Mouse (Mus musculus) embryonic fibroblast, embryonic 13.5 days (primary cell): Measurements from ENCODE around the gene Pea15a. TPM values are rescaled to one million over a fixed set of nuclear protein-coding genes. Genes with fewer than 3 reads are reported as not detected.

Experiments
- H3K27ac ChIP-seq: 2 replicates; pipeline ENCODE4 v1.5.1; 2012; ENCODE audit warnings: low read length, control low read depth, inconsistent platforms; ENCODE audit not compliant: insufficient read depth
- H3K4me1 ChIP-seq: 2 replicates; pipeline ENCODE4 v1.6.1; 2011; ENCODE audit warnings: low read length; ENCODE audit not compliant: control insufficient read depth, insufficient read depth
- H3K4me3 ChIP-seq: 2 replicates; pipeline ENCODE4 v1.5.1; 2011; ENCODE audit warnings: mild to moderate bottlenecking, control low read depth, low read length; ENCODE audit not compliant: insufficient read depth
- CTCF ChIP-seq: IDR thresholded peaks from 2 replicates; pipeline ENCODE4 v1.5.1; 2011; ENCODE audit warnings: mild to moderate bottlenecking, control low read depth, low read length, moderate library complexity, borderline replicate concordance; ENCODE audit not compliant: insufficient read depth
- POLR2A ChIP-seq: IDR thresholded peaks from 2 replicates; pipeline ENCODE4 v1.6.1; 2011; ENCODE audit warnings: low read depth, mild to moderate bottlenecking, control low read depth, low read length, moderate library complexity
- polyA plus RNA-seq: library from polyadenylated mRNA; stranded (reverse); fragments of >200 nt; gene quantifications from 2 replicates; pipeline ENCODE4 v1.2.4, GENCODE M21; 2011; ENCODE audit warnings: low read depth; ENCODE audit not compliant: missing spikeins, insufficient read length

Pea15a gene
- polyA plus RNA-seq, 1 experiment: 140 TPM

- TF ChIP-seq POLR2A: no peak
- TF ChIP-seq CTCF: no peak
- Histone ChIP-seq H3K4me1 (no peaks in the 10 kb centered on the region), H3K4me3 (no peak overlapping the region), H3K27ac (no peak overlapping the region)
Measured at GRCm38 (mm10) chr1:172181777-172182176, 24.8 kb downstream of the Pea15a start.

DNA sequence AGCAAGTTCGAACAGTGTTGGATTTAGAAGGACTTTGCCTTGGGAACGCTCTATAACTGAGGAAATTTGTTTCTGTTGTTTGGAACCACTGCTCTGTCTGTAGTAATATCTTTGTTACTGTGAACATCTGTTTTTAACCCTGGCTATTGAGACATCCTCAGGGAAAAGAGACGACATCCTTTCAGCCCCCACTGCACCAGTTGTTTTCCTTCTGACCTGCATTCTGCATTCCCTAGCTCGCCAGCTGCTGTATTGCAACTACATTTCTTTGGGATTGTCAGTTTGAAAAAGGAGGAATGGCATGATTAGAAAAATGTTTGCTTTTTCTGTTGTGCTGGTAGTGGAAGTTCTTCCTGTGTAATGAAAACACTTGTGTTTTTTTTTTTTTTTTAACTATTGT lies 25.7 kb downstream of the Pea15a start:
- H3K27ac ChIP-seq: no peak overlapping the region
- no peaks in the 10 kb centered on the region for H3K4me1 ChIP-seq
- no peak for TF ChIP-seq POLR2A
- no peak for TF ChIP-seq CTCF
- H3K4me3 ChIP-seq: no peak overlapping the region

GRCm38 (mm10) chr1:172179102-172179501 lies 27.5 kb downstream of the Pea15a start:
- no peaks in the 10 kb centered on the region for H3K4me1 ChIP-seq
- TF ChIP-seq CTCF (no peak), POLR2A (no peak)
- no peak overlapping the region for H3K4me3 ChIP-seq
- H3K27ac ChIP-seq: no peak overlapping the region

DNA sequence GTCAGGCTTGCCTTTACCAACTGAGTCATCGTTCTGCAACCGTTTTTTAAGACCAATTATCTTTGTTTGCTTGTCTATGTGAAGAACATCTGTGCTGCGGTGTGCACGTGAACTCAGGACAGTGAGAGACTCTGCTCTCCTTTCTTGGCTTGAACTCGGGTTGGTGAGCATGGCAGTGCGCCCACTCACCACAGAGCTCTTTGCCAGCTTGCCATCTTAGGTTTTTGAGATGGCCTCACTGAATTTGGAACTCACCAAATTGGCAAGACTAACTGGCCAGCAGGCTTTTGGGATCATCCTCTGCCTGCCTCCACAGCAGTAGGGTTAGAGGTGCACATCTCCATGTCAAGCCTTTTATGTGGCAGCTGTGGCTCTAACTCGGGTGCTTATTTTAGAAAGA lies 28.8 kb downstream of the Pea15a start:
- Histone ChIP-seq H3K4me3 (no peak overlapping the region), H3K4me1 (no peaks in the 10 kb centered on the region), H3K27ac (no peak overlapping the region)
- TF ChIP-seq CTCF (no peak), POLR2A (no peak)

GRCm38 (mm10) chr1:172173181-172173580 lies 33.4 kb downstream of the Pea15a start:
- Histone ChIP-seq H3K4me3 (no peak overlapping the region), H3K4me1 (no peaks in the 10 kb centered on the region), H3K27ac (no peak overlapping the region)
- no peak for TF ChIP-seq POLR2A
- TF ChIP-seq CTCF: no peak

DNA sequence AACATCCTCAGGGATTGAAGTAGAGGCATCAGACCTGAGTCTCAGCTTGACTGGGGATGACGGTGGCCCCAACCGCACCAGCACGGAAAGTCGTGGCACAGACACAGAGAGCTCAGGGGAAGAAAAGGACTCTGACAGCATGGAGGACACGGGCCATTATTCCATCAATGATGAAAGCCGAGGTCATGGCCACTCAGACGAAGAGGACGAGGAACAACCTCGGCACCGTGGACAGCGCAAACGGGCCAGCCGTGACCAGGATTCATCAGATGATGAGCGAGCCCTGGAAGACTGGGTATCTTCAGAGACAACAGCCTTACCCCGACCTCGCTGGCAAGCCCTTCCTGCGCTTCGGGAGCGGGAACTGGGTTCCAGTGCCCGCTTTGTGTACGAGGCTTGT lies 34.2 kb downstream of the Pea15a start:
- H3K4me3 ChIP-seq: no peak overlapping the region
- TF ChIP-seq POLR2A: no peak
- no peak for TF ChIP-seq CTCF
- H3K4me1 ChIP-seq: no peaks in the 10 kb centered on the region
- H3K27ac ChIP-seq: no peak overlapping the region

- H3K4me3 ChIP-seq: no peak overlapping the region
- no peak overlapping the region for H3K27ac ChIP-seq
- TF ChIP-seq CTCF (no peak), POLR2A (no peak)
- H3K4me1 ChIP-seq: no peaks in the 10 kb centered on the region
Measured at GRCm38 (mm10) chr1:172169809-172170208, 36.8 kb downstream of the Pea15a start.

- H3K27ac ChIP-seq: no peak overlapping the region
- TF ChIP-seq POLR2A: no peak
- TF ChIP-seq CTCF: no peak
- no peaks in the 10 kb centered on the region for H3K4me1 ChIP-seq
- H3K4me3 ChIP-seq: no peak overlapping the region
Measured at GRCm38 (mm10) chr1:172167911-172168310, 38.7 kb downstream of the Pea15a start.

DNA sequence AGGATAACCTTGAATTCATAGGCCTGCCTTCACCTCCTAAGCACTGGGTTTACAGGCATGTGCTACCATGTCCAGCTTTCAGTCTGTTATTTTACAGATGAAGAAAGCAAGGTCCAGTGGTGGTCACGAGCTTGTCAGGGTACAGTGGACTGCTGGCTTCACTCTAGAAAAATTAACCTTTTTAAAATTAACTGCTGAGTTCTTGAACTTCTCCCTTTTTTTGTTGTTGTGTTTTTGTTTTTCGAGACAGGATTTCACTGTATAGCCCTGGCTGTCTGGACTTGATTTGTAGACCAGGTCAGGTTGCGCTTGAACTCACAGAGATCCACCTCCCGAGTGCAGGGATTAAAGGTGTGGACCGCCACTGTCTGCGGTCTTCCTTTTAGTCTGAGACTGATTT lies 43.6 kb downstream of the Pea15a start:
- no peaks in the 10 kb centered on the region for H3K4me1 ChIP-seq
- no peak overlapping the region for H3K4me3 ChIP-seq
- TF ChIP-seq CTCF: no peak
- no peak for TF ChIP-seq POLR2A
- H3K27ac ChIP-seq: no peak overlapping the region

DNA sequence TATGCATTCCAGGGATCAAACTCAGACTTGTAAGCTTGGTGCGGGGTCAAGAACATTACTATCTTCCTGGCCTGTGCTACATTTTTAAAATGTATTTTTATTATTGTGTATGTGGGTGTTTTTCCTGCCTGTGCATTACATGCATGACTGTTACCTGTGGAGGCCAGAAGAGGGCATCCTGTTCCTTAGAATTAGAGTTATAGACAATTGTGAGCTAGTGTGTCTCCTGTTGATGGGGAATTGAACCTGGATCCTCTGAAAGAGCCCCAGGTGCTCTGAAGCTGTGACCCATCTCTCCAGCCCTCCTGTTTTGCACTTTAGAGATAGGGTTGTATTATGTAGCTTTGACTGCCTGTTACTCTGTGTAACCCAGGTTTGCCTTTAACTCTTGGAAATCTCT lies 44.6 kb downstream of the Pea15a start:
- no peak overlapping the region for H3K27ac ChIP-seq
- TF ChIP-seq POLR2A: no peak
- TF ChIP-seq CTCF: no peak
- H3K4me3 ChIP-seq: no peak overlapping the region

GRCm38 (mm10) chr1:172160508-172160907 lies 46.1 kb downstream of the Pea15a start:
- no peaks in the 10 kb centered on the region for H3K4me1 ChIP-seq
- no peak overlapping the region for H3K27ac ChIP-seq
- TF ChIP-seq CTCF (no peak), POLR2A (no peak)
- H3K4me3 ChIP-seq: no peak overlapping the region

More for the DNA sequence above, 44.6 kb downstream of the Pea15a start:
- no peaks in the 10 kb centered on the region for H3K4me1 ChIP-seq

- no peak overlapping the region for H3K4me3 ChIP-seq
- TF ChIP-seq CTCF: no peak
- TF ChIP-seq POLR2A: no peak
- no peak overlapping the region for H3K27ac ChIP-seq
- no peaks in the 10 kb centered on the region for H3K4me1 ChIP-seq
Measured at GRCm38 (mm10) chr1:172159970-172160369, 46.6 kb downstream of the Pea15a start.
